Mouse (Mus musculus) T-helper 2 cell (primary cell): ENCODE results near the gene Zscan26.
"Not testable (repeated sequence)": the region's sequence is repeated elsewhere in the genome, so short reads cannot be mapped to it uniquely, and the experiment has no call there.

Experiments
- in situ Hi-C: fragments of 300-600 bp; cut with MboI, MseI; formaldehyde crosslinking; loops from one replicate; pipeline ENCODE4 v1.15.1; 2025; ENCODE audit warnings: high pct_unique_total_duplicates

The Zscan26 gene

DNA sequence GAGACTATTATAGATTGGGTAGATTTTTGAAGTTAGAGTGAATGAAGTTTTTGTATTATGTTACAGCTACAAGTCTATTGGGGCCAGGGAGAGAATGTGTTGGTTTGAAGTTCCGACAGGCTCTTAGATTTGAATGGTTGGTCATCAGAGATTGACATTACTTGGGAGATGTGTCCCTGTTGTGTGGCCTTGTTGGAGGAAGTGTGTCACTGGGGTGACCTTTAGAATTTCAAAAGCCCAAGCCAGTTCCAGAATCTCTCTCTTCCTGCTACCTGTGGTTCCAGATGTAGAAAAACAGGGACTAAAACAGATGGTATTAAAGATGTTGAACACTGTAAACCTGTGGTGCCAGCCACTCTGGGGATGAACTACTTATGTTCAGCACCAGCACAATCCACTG lies 25.9 kb downstream of the Zscan26 start:
- in situ Hi-C loops: no loop called here

- in situ Hi-C loops: no loop called here
Observed at GRCm38 (mm10) chr13:21423301-21423700, 30.2 kb downstream of the Zscan26 start.

GRCm38 (mm10) chr13:21418865-21419264 lies 34.7 kb downstream of the Zscan26 start:
- in situ Hi-C loops: no loop called here

- in situ Hi-C loops: no loop called here
Observed at GRCm38 (mm10) chr13:21417298-21418010, 36.1 kb downstream of the Zscan26 start.

GRCm38 (mm10) chr13:21415750-21416149 lies 37.8 kb downstream of the Zscan26 start:
- in situ Hi-C loops: no loop called here

DNA sequence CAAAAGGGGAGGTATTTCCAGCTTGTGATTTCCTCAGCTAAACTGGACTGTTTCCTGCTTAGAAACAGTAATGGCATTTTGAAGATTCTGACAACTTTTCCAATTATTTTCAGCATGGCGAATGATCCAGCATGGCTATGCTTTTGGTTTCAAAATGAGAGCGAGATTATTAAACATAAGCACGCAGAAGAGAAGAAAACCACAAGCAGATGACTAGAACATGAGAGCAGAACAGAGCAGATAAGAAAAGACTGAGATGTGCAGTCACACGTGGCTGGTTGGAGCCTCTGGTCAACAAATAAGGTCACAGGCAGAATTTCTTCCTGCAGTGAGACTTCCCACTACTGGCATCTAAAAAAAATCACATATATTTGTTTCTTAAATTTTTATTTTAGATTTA lies 38.3 kb downstream of the Zscan26 start:
- in situ Hi-C loops: no loop called here

DNA sequence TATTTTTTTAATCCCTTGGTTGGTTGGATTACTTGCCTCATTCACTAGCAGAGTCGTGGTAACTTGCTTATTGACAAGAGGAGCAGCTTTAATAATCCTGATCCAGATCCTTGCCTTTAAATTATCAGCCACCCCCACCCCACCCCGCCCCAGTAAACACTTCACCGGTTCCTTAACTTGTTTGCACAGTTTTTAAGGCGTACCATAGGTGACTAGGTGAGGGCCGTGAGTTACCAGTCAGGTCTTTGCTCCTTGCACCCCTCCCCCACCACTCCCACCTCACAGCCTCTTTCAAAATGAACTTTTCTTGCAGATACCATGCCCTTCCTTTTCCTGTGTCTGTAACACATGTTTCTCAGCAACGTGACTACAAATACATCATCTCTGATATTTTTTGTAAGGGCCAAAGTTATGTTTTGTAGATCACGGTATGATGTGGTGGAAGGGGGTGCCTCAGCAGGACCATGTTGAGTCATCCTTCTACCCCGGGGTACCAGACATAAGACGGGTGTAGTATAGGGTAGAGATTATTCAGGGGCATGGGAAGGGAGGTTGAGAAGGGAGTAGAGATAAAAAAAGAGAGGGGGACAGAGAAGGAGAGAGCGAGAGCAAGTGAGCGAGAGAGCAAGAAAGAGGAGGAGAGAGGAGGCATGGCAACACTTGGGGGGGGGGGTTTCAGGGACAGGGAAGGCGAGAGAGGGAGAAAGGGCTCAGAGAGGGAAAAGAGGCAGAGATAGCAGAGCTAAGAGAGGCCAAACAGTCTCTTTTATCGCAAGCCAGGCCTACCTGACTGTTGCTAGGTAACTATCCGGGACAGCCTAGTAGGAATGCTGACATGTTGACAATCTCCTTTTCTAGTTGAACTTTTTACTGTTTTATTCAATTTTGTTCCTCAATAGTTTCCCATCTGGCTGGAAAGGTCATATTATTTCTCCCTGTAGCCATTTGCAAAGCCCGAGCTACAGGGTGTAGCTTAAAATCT lies 39.0 kb downstream of the Zscan26 start:
- in situ Hi-C loops: no loop called here

- in situ Hi-C loops: no loop called here
Observed at GRCm38 (mm10) chr13:21408805-21409459, 44.6 kb downstream of the Zscan26 start.

GRCm38 (mm10) chr13:21407969-21408804 lies 45.3 kb downstream of the Zscan26 start:
- in situ Hi-C loops: no loop called here

DNA sequence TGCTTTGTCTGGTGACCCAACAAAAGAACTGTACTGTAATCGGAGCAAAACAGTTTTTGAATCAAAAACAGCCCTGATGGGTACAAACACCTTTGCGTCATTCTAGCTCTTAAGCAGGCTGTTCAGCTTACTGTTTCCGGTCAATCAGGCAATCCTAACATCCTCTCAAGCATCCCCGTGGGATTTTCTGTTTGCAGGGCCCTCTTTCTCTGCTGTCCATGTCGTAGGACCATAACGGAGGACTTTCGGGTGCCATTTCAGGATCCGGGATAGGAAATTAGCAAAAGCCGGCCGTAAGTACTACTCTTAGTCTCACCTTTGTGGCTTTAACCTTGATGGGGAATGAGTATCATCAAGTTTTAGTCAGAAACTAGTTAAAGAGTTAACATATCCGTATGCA lies 46.2 kb downstream of the Zscan26 start:
- in situ Hi-C loops: no loop called here

GRCm38 (mm10) chr13:21402848-21403247 lies 50.7 kb downstream of the Zscan26 start:
- in situ Hi-C loops: loop anchor here (5.0 kb wide), 1 partner anchor 39 kb away; the partner anchor contains the start of gene Pgbd1

- in situ Hi-C loops: loop anchor here (5.0 kb wide), 1 partner anchor 40 kb away; the partner anchor contains the start of gene Pgbd1
Observed at GRCm38 (mm10) chr13:21402287-21402846, 51.2 kb downstream of the Zscan26 start, which contains the start of gene Zkscan3. TSS of gene Zkscan3 (minus strand) at chr13:21402755.

- in situ Hi-C loops: loop anchor here (5.0 kb wide), 1 partner anchor 41 kb away; the partner anchor contains the start of gene Pgbd1
Observed at GRCm38 (mm10) chr13:21401636-21402286, 51.8 kb downstream of the Zscan26 start.

- in situ Hi-C loops: loop anchor here (5.0 kb wide), 1 partner anchor 41 kb away; the partner anchor contains the start of gene Pgbd1
Observed at GRCm38 (mm10) chr13:21401166-21401565, 52.4 kb downstream of the Zscan26 start.

DNA sequence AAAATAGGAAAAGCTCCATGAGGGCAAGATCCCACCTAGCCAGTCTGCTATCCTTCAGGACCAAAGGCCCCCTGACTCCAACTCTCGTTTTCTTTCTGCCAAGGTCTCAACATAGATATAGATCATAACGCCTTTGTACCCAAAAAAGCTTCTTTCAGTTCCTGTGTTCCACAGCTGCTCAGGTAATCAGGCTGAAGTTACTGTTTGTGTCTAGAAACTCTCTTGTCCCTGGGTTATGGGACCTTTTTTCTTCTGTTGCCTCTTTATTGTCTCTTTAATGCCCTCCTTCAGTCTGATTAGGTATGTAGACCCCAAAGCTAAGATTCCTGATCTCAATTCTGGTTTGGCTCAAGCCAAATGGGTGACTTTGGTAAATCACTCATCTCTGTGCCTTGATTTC lies 56.0 kb downstream of the Zscan26 start:
- in situ Hi-C loops: no loop called here

- in situ Hi-C loops: not testable (repeated sequence)
Observed at GRCm38 (mm10) chr13:21396048-21396447, 57.5 kb downstream of the Zscan26 start.

- in situ Hi-C loops: no loop called here
Observed at GRCm38 (mm10) chr13:21395623-21396022, 57.9 kb downstream of the Zscan26 start.

GRCm38 (mm10) chr13:21395211-21395610 lies 58.3 kb downstream of the Zscan26 start:
- in situ Hi-C loops: no loop called here
